Mouse (Mus musculus) forebrain, embryonic 12.5 days (tissue): ENCODE results near the gene Mamstr. TPM values are rescaled to one million over a fixed set of nuclear protein-coding genes. Genes with fewer than 3 reads are reported as not detected.

Experiments
- ATAC-seq: fragments of 200-750 bp; cut with Nextera tagmentation; 2 replicates; pipeline ENCODE4 v1.8.0; 2017; ENCODE audit warnings: moderate TSS enrichment; ENCODE audit not compliant: low FRiP score
- H3K27ac ChIP-seq: fragments of 300-500 bp; sonication (generic); 2 replicates; pipeline ENCODE4 v1.5.1; 2016; ENCODE audit warnings: mild to moderate bottlenecking
- H3K27me3 ChIP-seq: fragments of 300-500 bp; sonication (generic); 2 replicates; pipeline ENCODE4 v1.6.1; 2016; ENCODE audit warnings: mild to moderate bottlenecking
- H3K36me3 ChIP-seq: fragments of 300-500 bp; sonication (generic); replicated peaks from 2 replicates; pipeline ENCODE4 v1.6.1; 2016; ENCODE audit warnings: mild to moderate bottlenecking
- H3K4me1 ChIP-seq: fragments of 300-500 bp; sonication (generic); 2 replicates; pipeline ENCODE4 v1.6.1; 2016
- H3K4me2 ChIP-seq: fragments of 300-500 bp; sonication (generic); 2 replicates; pipeline ENCODE4 v1.6.1; 2016; ENCODE audit warnings: mild to moderate bottlenecking, moderate library complexity
- H3K4me3 ChIP-seq: fragments of 300-500 bp; sonication (generic); replicated peaks from 2 replicates; pipeline ENCODE4 v1.5.1; 2016; ENCODE audit warnings: mild to moderate bottlenecking
- H3K9ac ChIP-seq: fragments of 300-500 bp; sonication (generic); 2 replicates; pipeline ENCODE4 v1.6.1; 2016; ENCODE audit warnings: mild to moderate bottlenecking
- H3K9me3 ChIP-seq: fragments of 300-500 bp; sonication (generic); 2 replicates; pipeline ENCODE4 v1.6.1; 2016
- WGBS: fragments of 180-500 bp; shearing (Covaris S2); methylation state at CpG from one replicate; pipeline ENCODE4 v1.1.7; 2016; 5-methylcytosine and 5-hydroxymethylcytosine counted together
- polyA plus RNA-seq: library from polyadenylated mRNA; unstranded; fragments of >200 nt; fragmentation: Nextera tagmentation; extraction: Ambion mirVana; gene quantifications from 2 replicates; pipeline ENCODE4 v1.2.1, GENCODE M21; 2016

Mamstr gene
- polyA plus RNA-seq, 1 experiment from 2014 or later: 3.1 TPM

DNA sequence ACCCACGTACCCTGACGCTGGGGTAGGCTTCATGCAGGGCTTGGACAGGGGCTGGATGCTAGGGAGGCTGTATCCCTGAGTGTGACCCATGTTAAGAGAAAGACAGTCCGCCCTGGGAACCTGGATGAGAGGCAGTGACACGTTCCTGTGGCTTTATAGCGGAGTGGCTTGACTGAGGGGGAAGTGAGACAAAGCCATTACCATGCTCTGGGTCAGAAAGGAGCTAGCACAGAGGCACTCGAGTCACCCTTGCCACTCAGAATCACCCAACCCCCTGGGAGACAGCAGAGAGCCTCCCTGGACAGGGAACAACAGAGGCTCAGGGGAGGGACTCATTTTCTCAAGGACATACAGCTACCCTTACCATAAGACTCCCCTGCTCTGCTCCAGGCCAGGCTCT is 49.3 kb downstream of the Mamstr start:
- no peak overlapping the region for H3K27ac ChIP-seq

DNA sequence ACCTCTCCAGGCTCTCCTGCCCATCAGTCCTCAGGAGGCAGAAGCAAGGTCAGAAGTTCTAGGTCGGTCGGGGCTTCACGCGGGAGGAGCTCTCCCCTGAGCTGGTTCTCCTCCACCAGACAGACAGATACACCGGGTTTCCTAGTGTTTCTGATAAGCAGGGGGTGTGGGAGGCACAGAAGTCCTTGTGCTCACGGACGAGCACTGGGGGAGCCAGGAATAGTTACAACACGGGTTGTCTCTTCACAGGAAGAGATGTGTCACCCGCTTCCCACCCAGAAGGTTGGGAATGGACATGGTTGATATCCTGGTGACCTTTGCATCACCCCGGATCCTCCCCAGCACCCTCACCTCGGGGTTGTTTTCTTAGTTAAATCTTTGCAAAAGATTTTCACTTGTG is 50.0 kb downstream of the Mamstr start:
- Histone ChIP-seq H3K9me3 (no peaks in the 10 kb centered on the region), H3K4me2 (no peak overlapping the region), H3K4me3 (no peak overlapping the region), H3K27ac (no peak overlapping the region), H3K4me1 (peaks cover 6% of the 10 kb centered on the region; the same call in 1 of the 2 replicates), H3K27me3 (peaks cover 15% of the 10 kb centered on the region; the same call in 1 of the 2 replicates), H3K36me3 (no peaks in the 10 kb centered on the region), H3K9ac (no peak overlapping the region)
- WGBS: 76% methylated on average over 11 of the region's 11 CpGs
- no peak for ATAC-seq

More for the DNA sequence above, 49.3 kb downstream of the Mamstr start:
- WGBS: 66% methylated on average over 6 of the region's 6 CpGs
- Histone ChIP-seq H3K27me3 (peaks cover 21% of the 10 kb centered on the region), H3K4me2 (no peak overlapping the region), H3K9me3 (no peaks in the 10 kb centered on the region), H3K36me3 (no peaks in the 10 kb centered on the region), H3K9ac (no peak overlapping the region; the same call in 1 of the 2 replicates), H3K4me3 (no peak overlapping the region), H3K4me1 (peaks cover 6% of the 10 kb centered on the region; the same call in 1 of the 2 replicates)
- no peak for ATAC-seq

DNA sequence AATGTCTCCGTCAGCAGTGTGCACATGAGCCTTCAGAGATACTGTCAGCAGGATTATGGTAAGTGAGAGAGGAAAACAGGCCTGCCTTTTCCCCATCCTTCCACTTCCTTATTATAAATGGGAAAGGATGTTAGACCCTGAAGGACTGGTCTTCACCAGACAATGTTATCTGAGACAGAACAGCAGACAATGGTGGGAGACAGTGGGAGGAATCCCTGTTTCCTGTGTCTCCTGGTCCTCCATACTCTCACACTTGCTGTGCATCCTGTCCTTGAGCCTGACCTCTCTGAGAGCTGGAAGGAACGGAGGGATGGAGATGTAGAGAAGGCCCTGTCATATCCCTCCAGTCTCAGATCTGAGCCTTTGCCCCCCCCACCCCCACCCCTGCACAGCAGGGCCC is 52.6 kb downstream of the Mamstr start:
- Histone ChIP-seq H3K36me3 (no peaks in the 10 kb centered on the region), H3K27me3 (peaks cover 4% of the 10 kb centered on the region; the same call in 1 of the 2 replicates), H3K9ac (no peak overlapping the region), H3K4me2 (no peak overlapping the region), H3K9me3 (no peaks in the 10 kb centered on the region), H3K4me3 (no peak overlapping the region), H3K27ac (no peak overlapping the region), H3K4me1 (peaks cover 4% of the 10 kb centered on the region; the same call in 1 of the 2 replicates)
- 81% methylated on average over 2 of the region's 2 CpGs for WGBS
- no peak for ATAC-seq

DNA sequence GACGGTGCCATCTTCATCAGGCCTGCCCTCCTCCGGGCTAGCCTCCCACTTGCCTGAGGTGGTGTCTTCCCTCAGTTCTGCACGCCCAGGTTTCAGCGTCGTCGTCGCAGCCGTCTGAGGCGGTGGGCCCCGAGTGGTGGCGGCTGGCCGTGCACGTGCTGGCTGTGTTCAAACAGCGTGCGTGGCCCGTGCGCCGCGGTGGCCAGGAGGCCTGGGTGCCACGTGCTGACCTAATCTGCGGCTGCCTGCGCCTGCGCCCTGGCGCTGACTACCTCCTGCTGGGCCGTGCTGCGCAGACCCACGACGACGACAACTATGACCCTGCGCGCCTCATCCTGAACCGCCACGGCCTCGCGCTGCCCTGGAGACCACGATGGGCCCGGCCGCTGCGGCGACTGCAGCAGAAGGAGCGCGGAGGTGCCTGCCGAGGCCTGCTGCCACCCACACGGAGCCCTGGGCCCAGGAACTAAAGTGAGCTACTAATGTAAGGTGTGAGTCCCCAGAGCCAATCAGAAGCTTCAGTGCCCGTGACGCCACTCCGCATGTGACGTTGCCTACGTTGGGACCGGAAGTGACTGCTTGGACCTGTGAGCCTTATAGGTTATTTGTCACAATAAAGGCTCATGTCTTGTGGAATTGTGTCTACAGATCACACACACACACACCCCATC is 54.3 kb downstream of the Mamstr start, which contains the start of gene Sec1:
Gene Sec1, minus strand, starts transcription at position 482 of the 671 bp plus-strand sequence.
- H3K4me2 ChIP-seq: no peak within 1 kb of the TSS
- ATAC-seq: 0 out of 2 replicates have a peak, but pooled peaks have one; percentile 23
- no peak within 1 kb of the TSS for H3K4me3 ChIP-seq
- H3K27me3 ChIP-seq: peaks cover 14% of the 10 kb centered on the region
- no peak within 1 kb of the TSS for H3K27ac ChIP-seq
- no peaks in the 10 kb centered on the region for H3K36me3 ChIP-seq
- no peak within 1 kb of the TSS for H3K9ac ChIP-seq
- H3K4me1 ChIP-seq: peaks cover 4% of the 10 kb centered on the region; the same call in 1 of the 2 replicates
- 89% methylated on average over 50 of the region's 50 CpGs for WGBS
- H3K9me3 ChIP-seq: no peaks in the 10 kb centered on the region

DNA sequence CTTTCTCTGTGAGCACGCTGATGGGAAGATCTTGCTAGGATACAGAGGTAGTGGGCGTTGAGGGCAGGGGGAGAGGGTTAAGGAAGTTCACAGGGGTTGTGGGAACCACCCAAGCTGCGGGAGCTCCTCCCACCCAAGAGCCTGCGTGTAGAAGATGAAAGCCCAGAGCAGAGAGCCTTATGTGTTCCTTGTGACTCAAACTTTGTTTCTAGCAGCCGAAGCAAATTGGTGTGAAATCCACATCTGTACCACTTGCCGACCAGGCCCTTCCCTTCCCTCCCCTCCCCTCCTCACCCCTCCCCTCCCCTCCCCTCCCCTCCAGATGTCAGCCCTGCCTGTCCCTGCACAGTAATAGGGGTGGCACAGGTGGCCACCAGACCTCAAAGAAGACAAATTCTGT is 55.3 kb downstream of the Mamstr start:
- no peak overlapping the region for H3K27ac ChIP-seq
- peaks cover 14% of the 10 kb centered on the region for H3K4me1 ChIP-seq
- peaks cover 24% of the 10 kb centered on the region for H3K27me3 ChIP-seq
- H3K4me2 ChIP-seq: no peak overlapping the region
- WGBS: 38% methylated on average over 6 of the region's 6 CpGs
- ATAC-seq: no peak
- H3K36me3 ChIP-seq: no peaks in the 10 kb centered on the region
- H3K9ac ChIP-seq: no peak overlapping the region
- H3K9me3 ChIP-seq: no peaks in the 10 kb centered on the region
- H3K4me3 ChIP-seq: no peak overlapping the region

Other genes starting within 250 kb of the Mamstr start
- gene Snrnp70, start 244.2 kb upstream of the Mamstr start, polyA plus RNA-seq: 313 and 314 TPM in 2 replicates
- gene Kcna7, start 234.3 kb upstream of the Mamstr start, polyA plus RNA-seq: not detected in 2 replicates
- 0.32 and 0.65 TPM in 2 replicates for gene Ntf5, start 226.3 kb upstream of the Mamstr start, polyA plus RNA-seq
- 0.50 TPM in 1 of 2 replicates, not detected in the other for gene Lhb, start 219.2 kb upstream of the Mamstr start, polyA plus RNA-seq
- gene Gys1, start 205.1 kb upstream of the Mamstr start, polyA plus RNA-seq: 28.7 and 30.7 TPM in 2 replicates
- gene Ruvbl2, start 201.9 kb upstream of the Mamstr start, polyA plus RNA-seq: 167 and 175 TPM in 2 replicates
- gene Ftl1, start 180.1 kb upstream of the Mamstr start, polyA plus RNA-seq: 5,523 and 5,537 TPM in 2 replicates
- gene Bax, start 173.1 kb upstream of the Mamstr start, polyA plus RNA-seq: 240 and 256 TPM in 2 replicates
- gene Tulp2, start 158.1 kb upstream of the Mamstr start, polyA plus RNA-seq: 0.29 and 0.34 TPM in 2 replicates
- not detected in 2 replicates for gene Gm45808, start 153.2 kb upstream of the Mamstr start, polyA plus RNA-seq
- gene Dhdh, start 151.2 kb upstream of the Mamstr start, polyA plus RNA-seq: 3.0 and 3.6 TPM in 2 replicates
- gene Nucb1, start 129.6 kb upstream of the Mamstr start, polyA plus RNA-seq: 89.5 and 90.5 TPM in 2 replicates
- gene Ppp1r15a, start 113.7 kb upstream of the Mamstr start, polyA plus RNA-seq: 14.6 and 16.6 TPM in 2 replicates
- gene Plekha4, start 113.6 kb upstream of the Mamstr start, polyA plus RNA-seq: 0.74 and 1.0 TPM in 2 replicates
- 0.42 and 0.52 TPM in 2 replicates for gene Hsd17b14, start 85.1 kb upstream of the Mamstr start, polyA plus RNA-seq
- 18.3 and 22.2 TPM in 2 replicates for gene Bcat2, start 69.8 kb upstream of the Mamstr start, polyA plus RNA-seq
- not detected in 2 replicates for gene Fgf21, start 24.5 kb upstream of the Mamstr start, polyA plus RNA-seq
- 0.10 and 0.24 TPM in 2 replicates for gene Fut1, start 22.7 kb upstream of the Mamstr start, polyA plus RNA-seq
- 0.13 TPM in 1 of 2 replicates, not detected in the other for gene Izumo1, start 18.2 kb upstream of the Mamstr start, polyA plus RNA-seq
- gene Rasip1, start 12.5 kb upstream of the Mamstr start, polyA plus RNA-seq: 8.3 and 8.9 TPM in 2 replicates
- 0.11 TPM in 1 of 2 replicates, not detected in the other for gene Fut2, start 26.4 kb downstream of the Mamstr start, polyA plus RNA-seq
- gene Ntn5, start 44.0 kb downstream of the Mamstr start, polyA plus RNA-seq: 0.23 and 0.33 TPM in 2 replicates
- gene Sec1, start 54.4 kb downstream of the Mamstr start, polyA plus RNA-seq: 0.64 and 0.68 TPM in 2 replicates
- gene Car11, start 59.9 kb downstream of the Mamstr start, polyA plus RNA-seq: 10.2 and 11.0 TPM in 2 replicates
- 3.8 and 3.9 TPM in 2 replicates for gene Dbp, start 65.1 kb downstream of the Mamstr start, polyA plus RNA-seq
- gene Rpl18, start 75.5 kb downstream of the Mamstr start, polyA plus RNA-seq: 707 and 745 TPM in 2 replicates
- 26.5 and 30.1 TPM in 2 replicates for gene Sphk2, start 78.0 kb downstream of the Mamstr start, polyA plus RNA-seq
- 1.1 and 1.5 TPM in 2 replicates for gene Fam83e, start 81.2 kb downstream of the Mamstr start, polyA plus RNA-seq
- gene Spaca4, start 85.8 kb downstream of the Mamstr start, polyA plus RNA-seq: not detected in 2 replicates
- gene Lmtk3, start 143.8 kb downstream of the Mamstr start, polyA plus RNA-seq: 10.2 and 10.8 TPM in 2 replicates
- 1.5 and 1.9 TPM in 2 replicates for gene Sult2b1, start 144.7 kb downstream of the Mamstr start, polyA plus RNA-seq
- gene Cyth2, start 174.6 kb downstream of the Mamstr start, polyA plus RNA-seq: 275 and 276 TPM in 2 replicates
- 0.73 and 0.95 TPM in 2 replicates for gene Kcnj14, start 184.8 kb downstream of the Mamstr start, polyA plus RNA-seq
- gene Grwd1, start 191.0 kb downstream of the Mamstr start, polyA plus RNA-seq: 55.5 and 60.0 TPM in 2 replicates
- gene Kdelr1, start 232.8 kb downstream of the Mamstr start, polyA plus RNA-seq: 38.6 and 44.6 TPM in 2 replicates
- 0.33 and 0.47 TPM in 2 replicates for gene Grin2d, start 238.4 kb downstream of the Mamstr start, polyA plus RNA-seq